Mouse (Mus musculus): ENCODE data around the gene Ltb4r1.
A peak's percentile ranks its signal among the peaks of the same experiment; 100 is the strongest.

The Ltb4r1 gene

DNA sequence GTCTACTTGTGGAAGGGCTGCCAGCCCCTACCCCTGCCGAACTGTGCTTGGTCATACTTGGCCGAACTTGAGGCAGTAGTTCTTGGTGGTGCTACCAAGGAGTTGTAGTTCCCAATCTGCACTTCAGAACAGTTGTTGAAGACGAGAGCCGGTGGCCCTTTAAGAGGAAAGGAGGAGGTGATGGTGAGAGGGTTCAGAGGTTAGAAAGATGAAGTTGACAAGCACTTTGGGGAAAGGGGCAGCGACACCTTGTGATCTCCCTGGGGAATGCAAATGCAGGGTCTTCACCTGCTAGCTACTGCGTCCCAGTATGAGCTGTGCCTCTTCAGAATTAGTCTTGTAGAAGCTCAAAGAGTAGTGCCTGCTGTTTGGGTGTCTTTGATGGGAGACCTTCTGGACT is 19.4 kb downstream of the Ltb4r1 start:
- DNase-seq (ENCODE audit: low spot score in 2 of 2): no peak

DNA sequence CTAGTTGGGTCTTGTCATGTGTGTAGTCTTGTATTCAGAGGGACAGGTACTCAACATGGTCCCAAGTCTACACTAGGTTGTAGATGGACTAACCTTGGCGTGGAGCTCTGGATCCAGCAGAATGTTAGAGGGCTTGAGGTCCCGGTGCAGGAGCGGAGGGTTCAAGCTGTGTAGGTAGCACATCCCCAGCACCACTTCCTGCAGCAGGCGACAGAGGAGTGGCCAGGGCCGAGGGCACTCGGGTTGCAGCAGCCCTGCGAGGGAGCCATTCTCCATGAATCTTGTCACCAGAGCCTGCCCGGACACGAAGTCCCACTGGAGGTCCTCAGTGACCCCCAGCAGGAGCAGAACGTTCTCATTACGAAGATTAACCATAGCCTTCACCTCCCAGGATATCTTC is 22.0 kb downstream of the Ltb4r1 start:
- DNase-seq (ENCODE audit: low spot score in 2 of 2): no peak

DNA sequence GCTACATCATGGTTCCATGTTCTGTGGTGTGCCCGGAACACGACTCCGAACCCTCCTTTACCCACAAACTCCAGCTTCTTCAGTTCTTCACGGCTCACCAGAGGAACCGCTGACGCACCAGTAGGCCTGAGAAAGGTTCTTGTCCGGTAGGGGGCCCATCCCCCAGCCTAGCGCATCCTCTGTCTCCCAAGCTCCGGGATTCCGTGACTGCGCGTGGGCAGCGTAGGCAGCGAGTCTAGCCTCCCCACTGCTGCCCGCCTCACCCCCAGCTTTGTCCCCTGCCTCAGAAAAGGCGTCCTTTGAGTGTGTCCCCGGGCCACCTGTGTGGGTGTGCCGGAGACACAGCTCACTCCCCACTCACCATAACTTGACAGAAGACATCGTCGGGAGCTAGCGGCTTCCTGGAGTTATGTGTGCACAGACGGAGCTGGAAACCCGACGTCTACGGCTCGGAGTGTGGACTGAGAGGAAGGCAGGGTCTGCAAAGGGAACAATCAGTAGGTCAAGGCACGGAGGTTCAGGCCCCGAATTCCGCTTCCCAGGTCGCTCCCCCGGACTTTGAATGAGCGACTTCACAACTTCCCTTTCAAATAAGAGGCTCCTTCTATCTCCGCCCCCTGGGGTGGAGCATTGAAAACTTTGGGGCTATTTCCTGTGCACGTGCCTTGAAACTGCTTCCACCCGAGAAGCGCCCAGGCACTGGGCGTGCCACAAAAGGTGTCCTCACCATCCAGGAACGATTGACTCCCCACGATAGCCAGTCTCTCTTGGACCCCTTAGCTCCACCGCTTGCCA is 22.7 kb downstream of the Ltb4r1 start, which contains the start of gene Ripk3:
Gene Ripk3, minus strand, starts transcription at position 610 of the 795 bp plus-strand sequence.
- DNase-seq (ENCODE audit: low spot score in 2 of 2): peak; percentile 42 to 66

DNA sequence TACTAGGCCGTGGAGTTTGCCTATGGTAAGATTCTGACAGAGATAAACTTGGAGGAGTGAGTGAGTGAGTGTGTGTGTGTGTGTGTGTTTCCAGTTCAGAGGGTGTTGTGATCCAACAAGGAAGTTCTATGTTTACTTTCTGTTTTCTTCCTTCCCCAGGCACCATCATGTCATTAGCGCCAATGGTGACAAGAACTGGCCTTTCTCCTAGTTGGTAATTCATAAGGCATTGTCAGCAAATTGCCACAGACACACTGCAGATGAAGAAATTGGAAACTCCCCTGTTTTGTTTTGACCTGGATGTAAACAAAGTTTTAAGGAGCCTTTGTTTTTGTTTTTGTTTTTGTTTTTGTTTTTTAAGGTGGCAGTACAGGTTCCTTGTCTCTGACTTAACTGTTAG is 27.7 kb downstream of the Ltb4r1 start:
- no peak for DNase-seq (ENCODE audit: low spot score in 2 of 2)

DNA sequence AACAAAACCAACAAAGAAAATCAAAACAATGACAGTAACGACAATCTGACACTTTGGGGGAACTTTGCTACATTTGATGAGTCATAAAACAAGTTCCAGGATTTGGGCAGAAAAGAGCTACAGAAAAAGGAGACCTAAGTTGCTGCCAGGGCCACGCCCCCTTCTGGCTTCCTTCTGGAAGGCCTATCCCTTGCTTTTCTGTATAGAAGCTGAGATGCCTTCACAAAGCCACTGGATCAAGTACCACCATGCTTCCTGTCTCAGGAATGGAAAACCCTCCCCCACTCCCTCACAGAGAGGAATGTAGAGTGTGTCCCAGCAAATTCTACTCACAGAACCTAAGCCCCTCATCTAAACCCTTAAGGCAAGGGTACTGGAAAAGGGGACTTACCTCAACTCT is 28.2 kb downstream of the Ltb4r1 start:
- no peak for DNase-seq (ENCODE audit: low spot score in 2 of 2)

DNA sequence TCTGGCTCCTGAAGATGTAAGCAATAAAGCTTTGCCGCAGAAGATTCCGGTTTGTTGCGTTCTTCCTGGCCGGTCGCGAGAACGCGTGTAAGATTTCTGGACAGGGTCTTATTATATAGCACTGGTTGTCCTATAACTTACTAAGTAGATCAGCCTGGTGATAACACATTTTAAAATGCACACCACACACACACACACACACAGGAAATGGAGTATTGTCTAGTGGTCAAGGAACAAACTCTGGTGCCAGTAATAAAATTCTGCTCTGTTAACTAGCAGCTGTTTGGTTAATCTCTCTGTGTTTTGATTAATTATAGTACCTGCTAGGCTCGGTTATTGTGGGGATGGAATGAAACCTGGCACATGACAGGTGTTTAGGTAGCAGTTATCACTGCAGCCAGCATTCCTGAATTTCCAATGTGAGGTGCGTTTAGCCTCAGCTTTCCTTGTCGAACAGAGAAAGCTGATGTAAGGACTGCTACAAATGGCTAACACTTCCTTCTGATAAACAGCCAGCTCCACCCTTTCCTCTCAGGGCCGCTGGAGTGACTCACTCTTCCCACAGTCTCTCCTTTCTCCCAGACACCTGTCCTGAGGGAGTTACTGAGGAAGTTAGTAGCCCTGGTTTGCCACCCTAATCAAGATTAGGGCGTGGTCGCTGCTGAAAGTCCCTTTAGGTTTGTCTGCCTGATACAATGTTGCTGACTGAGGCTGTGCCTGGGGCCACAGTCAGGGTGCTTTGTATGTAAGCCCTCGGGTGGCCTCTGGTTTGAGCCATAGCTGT is 29.8 kb downstream of the Ltb4r1 start:
- no peak for DNase-seq (ENCODE audit: low spot score in 2 of 2)

DNA sequence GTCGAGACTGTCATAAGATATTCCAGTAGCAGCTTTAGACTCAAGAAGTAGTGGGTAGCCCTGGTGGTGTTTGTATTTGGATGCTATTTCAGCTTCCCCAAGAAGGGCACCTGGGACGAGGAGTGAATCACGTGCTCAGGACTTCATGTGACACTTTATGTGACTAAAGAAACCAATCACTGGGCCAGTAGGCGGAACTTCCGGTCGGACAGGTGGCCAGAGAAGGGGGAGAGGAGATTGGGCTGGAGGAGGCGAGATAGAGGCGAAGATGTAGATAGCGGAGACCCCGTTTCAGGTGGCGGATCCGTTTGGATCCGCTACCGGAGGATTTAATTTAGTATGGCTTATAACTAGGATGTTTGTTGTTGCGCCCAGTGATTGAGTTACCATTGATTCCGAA is 49.1 kb downstream of the Ltb4r1 start:
- DNase-seq (ENCODE audit: low spot score in 2 of 2): peak; percentile 44 to 49

DNA sequence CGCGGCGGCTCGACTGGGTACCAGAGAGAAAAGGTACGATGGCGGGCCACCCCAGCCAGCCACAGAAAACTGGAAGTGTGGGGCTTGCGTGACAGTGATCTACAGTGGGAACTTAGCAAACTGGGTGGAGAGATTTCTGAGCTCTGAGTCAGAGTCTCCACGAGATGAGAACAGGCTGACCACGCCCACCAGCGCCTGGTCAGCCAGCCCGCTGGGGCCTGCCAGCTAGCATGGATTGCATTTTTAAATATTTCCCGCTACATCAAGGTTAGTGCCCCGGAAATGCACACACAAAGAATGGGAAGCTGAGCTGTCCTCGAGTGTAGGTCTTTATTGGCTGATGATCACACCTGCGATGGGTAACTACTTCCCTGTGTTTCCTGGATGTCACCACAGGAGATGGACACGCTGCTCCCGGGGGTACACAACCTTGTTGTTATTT is 49.6 kb downstream of the Ltb4r1 start:
- DNase-seq (ENCODE audit: low spot score in 2 of 2): peak in 1 of 2 experiments; percentile 39

Data from natural killer cell, adult 2 months (primary cell).